Mouse (Mus musculus) liver, embryonic 11.5 days (tissue): ENCODE measurements at regions not wholly inside any gene's neighbourhood (a gene's known extent, or its start where the extent isn't known, plus 50 kb on each side); places are given as distances from the start of the nearest gene placed in this dataset.

Experiments used
- ATAC-seq: fragments of 200-750 bp; cut with Nextera tagmentation; replicated peaks from 2 replicates; pipeline ENCODE4 v1.8.0; 2017; ENCODE audit warnings: moderate number of reproducible peaks, mild to moderate bottlenecking, moderate TSS enrichment, moderate library complexity; ENCODE audit not compliant: low FRiP score
- DNase-seq: peaks from one replicate; pipeline ENCODE4 v3.0.0-alpha.2; 2017; ENCODE audit warnings: low spot score
- H3K27ac ChIP-seq: fragments of 300-500 bp; sonication (generic); 2 replicates; pipeline ENCODE4 v1.5.1; 2014; ENCODE audit warnings: mild to moderate bottlenecking, low read depth, low read length, control low read depth
- H3K27me3 ChIP-seq: fragments of 300-500 bp; sonication (generic); replicated peaks from 2 replicates; pipeline ENCODE4 v1.6.1; 2014; ENCODE audit warnings: low read length, mixed read lengths; ENCODE audit not compliant: control insufficient read depth, insufficient read depth
- H3K36me3 ChIP-seq: fragments of 300-500 bp; sonication (generic); 2 replicates; pipeline ENCODE4 v1.6.1; 2014; ENCODE audit warnings: mild to moderate bottlenecking, low read length, moderate library complexity, mixed read lengths; ENCODE audit not compliant: control insufficient read depth, insufficient read depth
- H3K4me1 ChIP-seq: fragments of 300-500 bp; sonication (generic); replicated peaks from 2 replicates; pipeline ENCODE4 v1.6.1; 2014; ENCODE audit warnings: low read length, mixed read lengths; ENCODE audit not compliant: control insufficient read depth, insufficient read depth
- H3K4me2 ChIP-seq: fragments of 300-500 bp; sonication (generic); 2 replicates; pipeline ENCODE4 v1.6.1; 2014; ENCODE audit warnings: mild to moderate bottlenecking, control low read depth, moderate library complexity
- H3K4me3 ChIP-seq: fragments of 300-500 bp; sonication (generic); 2 replicates; pipeline ENCODE4 v1.5.1; 2014; ENCODE audit warnings: low read depth, low read length, control low read depth
- H3K9ac ChIP-seq: fragments of 300-500 bp; sonication (generic); 2 replicates; pipeline ENCODE4 v1.6.1; 2014; ENCODE audit warnings: low read depth, low read length, control low read depth
- H3K9me3 ChIP-seq: fragments of 300-500 bp; sonication (generic); 2 replicates; pipeline ENCODE4 v1.6.1; 2016; ENCODE audit warnings: low read length, inconsistent platforms, mixed read lengths; ENCODE audit not compliant: control insufficient read depth
- WGBS: fragments of 180-500 bp; shearing (Covaris S2); extraction: QIAGEN DNeasy Blood & Tissue Kit; methylation state at CpG from one replicate; pipeline ENCODE4 v1.1.7; 2014; 5-methylcytosine and 5-hydroxymethylcytosine counted together

DNA sequence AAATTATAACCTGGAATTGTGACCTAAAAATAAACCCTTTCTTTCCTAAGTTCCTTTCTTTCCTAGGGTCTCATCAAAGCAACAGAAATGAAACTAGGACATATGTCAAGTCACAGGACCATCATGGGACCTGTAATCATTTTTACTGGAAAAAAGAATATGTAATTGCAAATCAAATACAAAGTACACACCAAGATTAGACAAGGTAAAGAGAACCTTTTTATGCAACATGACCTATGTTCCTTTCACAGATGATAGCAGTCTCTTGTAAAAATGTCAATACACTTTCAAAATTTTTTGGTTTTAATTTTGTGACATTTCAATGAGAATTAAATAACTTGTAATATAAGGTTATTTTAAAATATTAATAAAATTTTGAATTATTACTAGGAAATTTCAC, 175.7 kb upstream of the A1bg start:
- ATAC-seq, result no peak
- Histone ChIP-seq H3K4me1 (no peaks in the 10 kb centered on the region), H3K36me3 (no peaks in the 10 kb centered on the region), H3K4me3 (no peak overlapping the region), H3K27me3 (no peaks in the 10 kb centered on the region), H3K9ac (no peak overlapping the region), H3K4me2 (no peak overlapping the region), H3K27ac (no peak overlapping the region), H3K9me3 (no peaks in the 10 kb centered on the region)
- DNase-seq, result no peak

GRCm38 (mm10) chr15:61096021-61096781, 173.4 kb upstream of the A1bg start:
- no peaks in the 10 kb centered on the region for H3K36me3 ChIP-seq
- no peak overlapping the region for H3K4me2 ChIP-seq
- H3K4me3 ChIP-seq, result no peak overlapping the region
- no peaks in the 10 kb centered on the region for H3K9me3 ChIP-seq
- H3K27me3 ChIP-seq, result no peaks in the 10 kb centered on the region
- no peak for ATAC-seq
- WGBS, result 66% methylated on average over 3 of the region's 3 CpGs
- H3K9ac ChIP-seq, result no peak overlapping the region
- H3K4me1 ChIP-seq, result no peaks in the 10 kb centered on the region
- no peak for DNase-seq
- H3K27ac ChIP-seq, result no peak overlapping the region

- no peaks in the 10 kb centered on the region for H3K4me1 ChIP-seq
- no peak overlapping the region for H3K4me2 ChIP-seq
- H3K4me3 ChIP-seq, result no peak overlapping the region
- H3K9me3 ChIP-seq, result no peaks in the 10 kb centered on the region
- H3K9ac ChIP-seq, result no peak overlapping the region
- no peak overlapping the region for H3K27ac ChIP-seq
- no peaks in the 10 kb centered on the region for H3K27me3 ChIP-seq
- WGBS, result 66% methylated on average over 7 of the region's 7 CpGs
- no peaks in the 10 kb centered on the region for H3K36me3 ChIP-seq
- no peak for ATAC-seq
- DNase-seq, result no peak
These were observed 132.3 kb upstream of the A1bg start for GRCm38 (mm10) chr15:61055017-61055609.

GRCm38 (mm10) chr15:61051363-61051762, 128.6 kb upstream of the A1bg start:
- H3K27ac ChIP-seq, result no peak overlapping the region
- no peaks in the 10 kb centered on the region for H3K36me3 ChIP-seq
- ATAC-seq, result no peak
- H3K9me3 ChIP-seq, result no peaks in the 10 kb centered on the region
- H3K4me3 ChIP-seq, result no peak overlapping the region
- no peak overlapping the region for H3K9ac ChIP-seq
- no peaks in the 10 kb centered on the region for H3K4me1 ChIP-seq
- no peak overlapping the region for H3K4me2 ChIP-seq
- H3K27me3 ChIP-seq, result no peaks in the 10 kb centered on the region
- 61% methylated on average over 4 of the region's 4 CpGs for WGBS
- no peak for DNase-seq

GRCm38 (mm10) chr15:61009509-61009908, 86.7 kb upstream of the A1bg start:
- Histone ChIP-seq H3K4me1 (no peaks in the 10 kb centered on the region), H3K4me2 (no peak overlapping the region), H3K9me3 (no peaks in the 10 kb centered on the region), H3K4me3 (no peak overlapping the region), H3K27ac (no peak overlapping the region), H3K27me3 (no peaks in the 10 kb centered on the region), H3K36me3 (no peaks in the 10 kb centered on the region), H3K9ac (no peak overlapping the region)
- ATAC-seq (no peak), DNase-seq (no peak)
- 86% methylated on average over 3 of the region's 3 CpGs for WGBS

DNA sequence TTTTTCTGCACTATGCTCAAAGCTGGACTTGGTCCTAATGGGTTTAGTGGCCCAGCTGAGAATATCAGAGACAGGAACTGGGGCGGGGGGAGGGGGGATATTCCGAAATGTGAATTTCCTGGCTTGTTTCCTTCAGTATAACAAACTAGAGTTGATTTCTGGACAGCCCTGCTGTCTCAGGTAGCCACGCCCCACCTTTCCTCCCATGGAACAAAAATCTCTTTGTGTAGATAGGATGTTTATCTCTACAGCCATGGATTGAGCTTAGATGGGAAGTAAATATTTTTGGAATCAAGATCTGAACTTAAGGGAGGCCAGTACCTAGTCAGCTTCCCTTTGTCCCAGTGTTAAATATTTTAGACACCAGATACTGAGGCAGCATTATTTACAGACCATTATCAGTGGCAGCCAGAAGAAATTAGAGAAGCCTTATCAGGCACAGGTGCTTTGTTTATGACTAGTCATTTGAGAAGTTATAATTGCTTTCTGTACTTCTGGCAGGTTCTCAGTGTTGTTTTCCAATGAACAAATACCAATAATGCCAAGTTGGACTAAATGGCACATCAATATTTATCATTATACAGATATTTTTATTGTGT, 84.7 kb upstream of the A1bg start:
- Histone ChIP-seq H3K27ac (no peak overlapping the region), H3K9me3 (no peaks in the 10 kb centered on the region), H3K4me1 (no peaks in the 10 kb centered on the region), H3K36me3 (no peaks in the 10 kb centered on the region), H3K4me2 (no peak overlapping the region), H3K9ac (no peak overlapping the region), H3K27me3 (no peaks in the 10 kb centered on the region), H3K4me3 (no peak overlapping the region)
- ATAC-seq, result peak; percentile 64
- 63% methylated on average over 3 of the region's 3 CpGs for WGBS
- DNase-seq, result no peak

GRCm38 (mm10) chr15:61006608-61007007, 83.8 kb upstream of the A1bg start:
- Histone ChIP-seq H3K9ac (no peak overlapping the region), H3K9me3 (no peaks in the 10 kb centered on the region), H3K4me3 (no peak overlapping the region), H3K27me3 (no peaks in the 10 kb centered on the region), H3K4me2 (no peak overlapping the region), H3K4me1 (no peaks in the 10 kb centered on the region), H3K36me3 (no peaks in the 10 kb centered on the region), H3K27ac (no peak overlapping the region)
- 76% methylated on average over 4 of the region's 4 CpGs for WGBS
- no peak for ATAC-seq
- DNase-seq, result no peak

DNA sequence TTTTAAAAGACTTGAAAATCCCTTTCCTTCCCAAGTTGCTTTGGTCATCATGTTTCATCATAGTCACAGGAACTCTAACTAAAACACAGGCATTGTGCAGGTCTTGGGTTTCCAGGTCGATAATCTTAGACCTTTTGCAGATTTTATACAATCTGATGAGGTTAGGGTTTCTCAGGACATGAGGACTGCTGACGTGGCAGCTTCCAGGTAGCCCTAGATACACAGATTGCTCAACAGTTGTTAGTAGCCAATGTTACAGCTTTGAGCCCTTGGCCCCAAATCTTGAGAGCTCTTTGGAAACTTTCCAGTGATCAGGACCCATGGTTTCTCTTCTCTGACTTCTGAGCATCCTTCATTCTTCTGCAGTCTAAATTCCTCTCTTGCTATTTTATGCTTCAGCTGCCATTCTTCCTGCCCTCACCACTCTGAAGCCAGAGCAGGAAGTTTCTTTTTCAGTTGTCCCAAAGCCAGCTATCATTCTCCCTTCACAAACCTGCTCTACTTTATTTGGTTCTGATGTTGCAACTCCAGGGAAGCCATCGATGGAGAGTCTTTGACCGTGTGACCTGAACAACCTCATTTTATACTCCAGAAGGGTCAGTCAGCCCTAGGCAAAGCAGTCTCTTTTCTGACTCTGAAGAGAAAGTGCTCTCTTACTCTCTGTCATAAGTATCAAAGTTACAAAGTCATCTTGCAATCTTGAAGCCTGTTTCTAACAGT, 71.3 kb upstream of the A1bg start:
- H3K4me3 ChIP-seq, result no peak overlapping the region
- DNase-seq (no peak), ATAC-seq (no peak)
- no peaks in the 10 kb centered on the region for H3K27me3 ChIP-seq
- H3K9ac ChIP-seq, result no peak overlapping the region
- H3K36me3 ChIP-seq, result no peaks in the 10 kb centered on the region
- no peak overlapping the region for H3K27ac ChIP-seq
- no peaks in the 10 kb centered on the region for H3K9me3 ChIP-seq
- no peak overlapping the region for H3K4me2 ChIP-seq
- no peaks in the 10 kb centered on the region for H3K4me1 ChIP-seq
- WGBS, result 73% methylated on average over 4 of the region's 4 CpGs
